Mouse (Mus musculus) ES-E14 (cell line): ENCODE results near the gene Srxn1.

Experiments used
- CHD2 ChIP-seq: IDR thresholded peaks from 2 replicates; pipeline ENCODE4 v1.6.1; 2014; ENCODE audit warnings: mild to moderate bottlenecking, low read depth, low read length, inconsistent platforms
- HCFC1 ChIP-seq: IDR thresholded peaks from 2 replicates; pipeline ENCODE4 v1.6.1; 2012; ENCODE audit warnings: low read length, inconsistent platforms, borderline replicate concordance; ENCODE audit not compliant: insufficient read depth
- MAFK ChIP-seq: IDR thresholded peaks from 2 replicates; pipeline ENCODE4 v1.6.1; 2014; ENCODE audit warnings: mild to moderate bottlenecking, low read depth, low read length, inconsistent platforms; ENCODE audit not compliant: insufficient read depth
- ZC3H11A ChIP-seq: IDR thresholded peaks from 2 replicates; pipeline ENCODE4 v1.6.1; 2012; ENCODE audit warnings: low read depth, mild to moderate bottlenecking, inconsistent platforms, low read length, borderline replicate concordance
- ZNF384 ChIP-seq: IDR thresholded peaks from 2 replicates; pipeline ENCODE4 v1.6.1; 2012; ENCODE audit warnings: low read depth, low read length, inconsistent platforms

GRCm38 (mm10) chr2:152156471-152156870, 51.2 kb downstream of the Srxn1 start:
- TF ChIP-seq ZNF384 (no peak), CHD2 (no peak), MAFK (no peak), HCFC1 (no peak), ZC3H11A (no peak)
